Mouse (Mus musculus) olfactory bulb, adult 2 months (tissue): ENCODE measurements at regions not wholly inside any gene's neighbourhood (a gene's known extent, or its start where the extent isn't known, plus 50 kb on each side); places are given as distances from the start of the nearest gene placed in this dataset.
A peak's percentile ranks its signal among the peaks of the same experiment; 100 is the strongest.
"Not testable (repeated sequence)": the region's sequence is repeated elsewhere in the genome, so short reads cannot be mapped to it uniquely, and the experiment has no call there.

Source experiments
- H3K27ac ChIP-seq: fragments of 200-500 bp; 2 replicates; pipeline ENCODE4 v1.5.1; 2012; ENCODE audit warnings: low read depth, low read length; ENCODE audit not compliant: insufficient read depth
- H3K4me1 ChIP-seq: fragments of 200-500 bp; 2 replicates; pipeline ENCODE4 v1.6.1; 2012; ENCODE audit warnings: low read length; ENCODE audit not compliant: control insufficient read depth, insufficient read depth
- H3K4me3 ChIP-seq: fragments of 200-500 bp; 2 replicates; pipeline ENCODE4 v1.5.1; 2012; ENCODE audit warnings: mild to moderate bottlenecking, low read depth, low read length, moderate library complexity; ENCODE audit not compliant: insufficient read depth
- CTCF ChIP-seq: fragments of 200-500 bp; IDR thresholded peaks from 2 replicates; pipeline ENCODE4 v1.5.1; 2012; ENCODE audit warnings: low read depth, mild to moderate bottlenecking, low read length, moderate library complexity; ENCODE audit not compliant: insufficient read depth
- POLR2A ChIP-seq: fragments of 200-500 bp; IDR thresholded peaks from 2 replicates; pipeline ENCODE4 v1.6.1; 2012; ENCODE audit warnings: mild to moderate bottlenecking, low read depth, low read length, moderate library complexity; ENCODE audit not compliant: insufficient read depth
- WGBS: fragments of 180-500 bp; shearing (Covaris S2); methylation state at CpG from one replicate; pipeline ENCODE4 v1.1.7; 2018; 5-methylcytosine and 5-hydroxymethylcytosine counted together

DNA sequence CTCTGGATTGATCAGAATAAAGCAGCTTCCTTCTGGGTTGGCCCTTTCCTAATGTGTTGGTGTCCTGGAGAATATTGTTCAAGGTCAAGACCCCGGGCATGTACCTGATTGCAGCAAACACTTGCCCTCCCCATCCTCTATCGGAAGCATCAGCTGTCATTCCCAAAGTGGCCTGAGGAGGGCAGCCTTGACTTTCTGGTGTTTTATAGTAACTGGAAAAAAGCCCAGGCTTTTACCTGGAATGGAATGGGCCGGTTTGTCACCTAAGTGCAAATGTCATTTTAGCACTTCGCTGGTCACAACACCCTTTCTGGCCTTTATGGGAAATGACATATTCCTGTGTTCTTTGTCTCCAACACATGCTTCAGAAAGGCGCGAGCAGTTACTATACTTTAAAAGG, 395.7 kb upstream of the Igfbp7 start:
- no peak overlapping the region for H3K27ac ChIP-seq
- TF ChIP-seq CTCF = peak; percentile 48; the same call in 1 of the 2 replicates
- TF ChIP-seq POLR2A = no peak
- H3K4me3 ChIP-seq = no peak overlapping the region
- H3K4me1 ChIP-seq = no peaks in the 10 kb centered on the region
- WGBS = 39% methylated on average over 6 of the region's 6 CpGs

DNA sequence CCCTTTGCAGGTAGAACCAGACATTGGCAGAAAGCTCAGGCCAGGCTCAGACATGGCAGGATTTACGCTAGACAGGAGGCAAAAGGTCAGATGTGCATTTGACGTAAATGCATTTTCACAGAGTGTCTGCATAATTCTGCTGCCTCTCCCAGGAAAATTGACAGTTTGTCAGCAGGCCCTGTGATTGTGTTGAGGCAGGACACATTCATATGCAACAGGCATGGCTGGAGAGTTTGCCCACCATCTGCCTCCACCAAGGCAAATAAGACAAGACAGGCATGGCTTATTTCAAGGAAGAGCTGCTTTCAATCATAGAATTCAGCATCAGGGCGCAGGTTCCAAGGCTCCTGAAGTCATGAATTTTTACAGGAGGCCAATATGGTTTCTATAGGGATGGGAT, 389.1 kb upstream of the Igfbp7 start:
- 93% methylated on average over 3 of the region's 3 CpGs for WGBS
- TF ChIP-seq POLR2A = no peak

DNA sequence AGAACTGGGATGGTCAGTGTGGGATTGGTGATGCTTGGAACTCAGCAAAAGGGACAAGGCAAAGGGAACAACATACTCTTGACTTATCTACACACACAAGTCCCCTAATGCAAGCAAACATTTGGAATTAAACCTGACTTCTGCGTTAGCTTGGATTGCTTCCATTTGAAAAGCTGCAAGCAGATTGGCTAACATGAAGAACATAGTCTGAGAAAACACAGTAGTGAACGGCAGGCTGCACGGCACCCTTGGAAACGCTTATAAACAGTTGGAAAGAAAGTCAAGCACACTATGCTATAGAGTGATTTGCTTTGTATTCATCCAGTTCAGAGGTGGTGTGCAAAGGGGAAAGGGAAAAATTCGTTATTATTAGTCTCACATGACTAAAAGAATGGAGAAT, 387.9 kb upstream of the Igfbp7 start:
- 70% methylated on average over 5 of the region's 5 CpGs for WGBS
- no peaks in the 10 kb centered on the region for H3K4me1 ChIP-seq
- no peak for TF ChIP-seq POLR2A
- TF ChIP-seq CTCF = no peak
- H3K4me3 ChIP-seq = no peak overlapping the region
- no peak overlapping the region for H3K27ac ChIP-seq

More for the DNA sequence above, 389.1 kb upstream of the Igfbp7 start:
- H3K4me3 ChIP-seq = no peak overlapping the region
- no peaks in the 10 kb centered on the region for H3K4me1 ChIP-seq
- H3K27ac ChIP-seq = no peak overlapping the region

DNA sequence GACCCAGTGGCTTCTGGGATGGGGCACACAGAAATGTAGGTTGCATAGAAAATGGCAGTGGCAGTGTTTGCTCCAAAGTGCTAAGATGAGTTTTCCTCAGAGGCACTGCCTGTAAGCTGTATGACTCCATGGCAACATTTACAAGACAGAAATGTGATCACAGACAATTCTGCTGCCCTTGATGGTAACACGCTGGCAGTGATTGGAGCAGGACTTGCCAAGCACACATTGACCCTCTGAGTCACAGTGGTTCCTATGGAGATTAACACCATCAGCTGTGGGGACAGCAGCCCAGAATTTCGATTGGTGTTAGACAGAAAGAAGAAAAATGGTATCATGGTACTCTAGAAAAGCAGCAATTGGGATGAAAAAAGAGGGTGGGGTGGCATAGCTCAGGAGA, 376.1 kb upstream of the Igfbp7 start:
- Histone ChIP-seq H3K4me1 (no peaks in the 10 kb centered on the region), H3K4me3 (no peak overlapping the region), H3K27ac (no peak overlapping the region)
- TF ChIP-seq POLR2A (no peak), CTCF (no peak)
- 31% methylated on average over 2 of the region's 2 CpGs for WGBS

DNA sequence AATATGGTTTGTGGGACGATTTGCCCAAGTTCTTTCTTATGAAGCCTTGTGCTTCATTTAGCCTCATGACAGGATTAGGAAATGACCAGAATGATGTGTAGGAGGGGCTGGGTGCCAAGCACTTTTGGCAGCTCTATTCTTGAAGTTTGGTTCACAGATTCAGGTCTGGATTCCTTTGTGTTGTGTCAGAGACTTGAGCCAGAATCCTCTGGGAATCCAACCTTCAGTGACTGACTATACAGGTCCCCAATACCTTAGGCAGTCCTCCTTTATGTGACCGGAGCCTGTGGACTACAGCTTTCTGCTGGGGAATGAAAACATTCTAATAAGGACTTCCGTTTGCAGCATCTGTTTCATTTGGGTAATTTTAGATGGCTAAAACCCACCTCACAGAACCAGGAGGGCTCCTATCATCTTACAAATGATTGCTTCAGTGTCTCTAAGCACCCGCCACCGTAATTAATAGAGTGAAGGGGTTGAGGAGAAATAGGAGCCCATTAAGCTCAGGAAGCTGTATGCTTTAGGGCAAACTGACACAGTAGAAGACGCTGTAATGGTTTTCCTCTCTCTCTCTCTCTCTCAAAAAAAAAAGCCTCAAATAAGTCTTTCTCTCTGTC, 354.7 kb upstream of the Igfbp7 start:
- Histone ChIP-seq H3K4me3 (no peak overlapping the region), H3K27ac (no peak overlapping the region), H3K4me1 (no peaks in the 10 kb centered on the region)
- 39% methylated on average over 6 of the region's 6 CpGs for WGBS
- no peak for TF ChIP-seq POLR2A
- no peak for TF ChIP-seq CTCF

DNA sequence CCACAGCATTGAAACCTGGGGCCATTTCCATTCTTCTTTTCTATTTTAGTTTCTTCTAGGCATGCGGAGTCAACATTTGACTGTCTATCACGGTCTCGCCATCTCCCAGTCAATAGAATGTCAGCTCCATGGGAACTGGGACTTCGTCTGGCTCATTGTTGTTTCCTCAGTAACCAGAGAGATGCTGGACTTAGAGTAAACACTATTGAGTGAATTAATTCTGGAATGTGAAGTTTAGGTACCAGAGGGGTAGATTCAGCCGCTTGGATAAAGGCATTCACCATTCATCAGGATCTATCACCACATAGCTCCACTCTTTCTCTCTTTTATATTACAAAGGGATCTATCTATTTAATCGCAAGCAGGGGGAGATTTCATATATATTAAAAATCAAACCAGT, 354.2 kb upstream of the Igfbp7 start:
- Histone ChIP-seq H3K4me1 (no peaks in the 10 kb centered on the region), H3K27ac (no peak overlapping the region), H3K4me3 (no peak overlapping the region)
- TF ChIP-seq POLR2A (no peak), CTCF (no peak)
- 76% methylated on average over 6 of the region's 6 CpGs for WGBS

DNA sequence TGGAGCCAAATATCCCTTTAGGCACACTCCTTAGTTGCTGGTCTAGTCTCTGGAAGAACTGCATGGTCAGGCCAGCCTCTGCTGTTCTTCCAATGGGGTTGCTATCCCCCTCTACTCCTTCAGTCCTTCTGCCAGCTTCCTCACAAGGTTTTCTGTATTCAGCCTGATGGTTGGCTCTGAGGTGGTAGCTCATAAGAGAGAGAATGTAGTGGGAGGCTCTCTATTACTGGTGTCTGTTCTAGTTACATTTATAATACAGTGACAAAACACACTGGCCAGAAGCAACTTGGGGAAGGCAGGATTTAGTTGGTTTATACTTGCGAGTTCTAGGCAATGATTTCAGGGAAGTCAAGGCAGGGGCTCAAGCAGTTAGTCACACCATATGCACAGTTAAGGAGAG, 341.1 kb upstream of the Igfbp7 start:
- no peak overlapping the region for H3K4me3 ChIP-seq
- no peak overlapping the region for H3K27ac ChIP-seq
- TF ChIP-seq POLR2A (no peak), CTCF (no peak)
- H3K4me1 ChIP-seq = peaks cover 3% of the 10 kb centered on the region; the same call in 1 of the 2 replicates
- 97% methylated on average over 1 of the region's 1 CpGs for WGBS

DNA sequence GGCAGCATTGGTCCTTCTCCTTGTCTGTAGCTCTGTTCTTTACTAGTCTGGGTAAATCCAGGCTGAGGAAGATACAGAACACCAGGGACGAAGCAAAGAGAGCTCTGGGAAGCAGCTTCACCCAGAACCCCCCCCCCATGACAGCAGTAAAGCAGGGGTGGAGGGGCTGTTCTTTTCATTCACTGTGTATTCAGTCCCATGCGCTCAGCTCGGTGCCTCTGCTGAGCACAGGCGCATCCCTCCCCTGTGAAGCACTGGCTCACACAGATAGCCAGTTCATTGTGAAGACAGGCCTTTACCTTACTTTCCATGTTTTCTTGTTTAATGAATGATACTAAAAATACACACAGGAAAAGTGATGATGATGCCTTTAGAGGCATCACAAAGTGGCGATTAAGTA, 338.8 kb upstream of the Igfbp7 start:
- Histone ChIP-seq H3K4me3 (no peak overlapping the region), H3K4me1 (peaks cover 3% of the 10 kb centered on the region; the same call in 1 of the 2 replicates), H3K27ac (no peak overlapping the region)
- WGBS = 45% methylated on average over 5 of the region's 5 CpGs
- no peak for TF ChIP-seq POLR2A
- no peak for TF ChIP-seq CTCF

DNA sequence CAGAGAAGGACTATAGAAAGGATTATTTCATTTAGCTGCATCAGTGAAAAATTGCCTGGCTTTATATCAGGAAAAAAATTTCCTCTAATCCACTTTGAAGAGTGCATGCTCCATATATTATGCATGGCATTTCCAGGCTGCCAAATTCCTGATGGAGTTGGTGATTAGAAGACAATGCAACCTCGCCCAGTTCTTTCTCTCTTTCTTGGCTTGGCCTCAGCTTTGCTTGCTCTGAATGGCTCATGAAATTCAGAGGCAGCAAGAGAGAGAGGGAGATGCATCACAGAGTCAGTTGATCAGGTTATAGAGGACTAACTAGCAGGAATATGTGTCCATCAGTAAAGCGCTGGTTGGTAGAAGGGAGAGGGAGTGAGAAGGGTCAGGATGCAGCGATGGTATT, 335.6 kb upstream of the Igfbp7 start:
- Histone ChIP-seq H3K4me1 (peaks cover 3% of the 10 kb centered on the region; the same call in 1 of the 2 replicates), H3K4me3 (no peak overlapping the region), H3K27ac (no peak overlapping the region)
- WGBS = 57% methylated on average over 3 of the region's 3 CpGs
- TF ChIP-seq CTCF (no peak), POLR2A (no peak)

DNA sequence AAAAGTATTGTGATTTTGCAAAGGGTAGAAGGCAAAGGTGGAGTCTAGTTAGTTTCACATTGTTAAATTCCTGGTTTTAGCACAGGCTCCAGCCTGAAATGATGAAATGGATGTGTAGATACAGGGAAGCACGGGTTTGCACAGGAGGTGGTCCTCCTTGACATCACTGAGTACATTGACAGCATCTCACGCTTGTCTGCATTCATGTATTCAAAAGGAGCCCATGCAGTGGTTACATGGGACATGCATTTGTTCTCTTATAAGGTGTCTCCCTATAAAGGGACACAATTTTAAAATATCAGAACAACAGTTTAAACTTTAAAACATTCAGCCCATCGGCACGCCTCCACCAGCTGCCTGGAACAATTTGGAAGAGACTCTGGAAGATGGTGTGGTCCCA, 322.4 kb upstream of the Igfbp7 start:
- WGBS = 52% methylated on average over 4 of the region's 4 CpGs
- not testable (repeated sequence) for H3K4me3 ChIP-seq, H3K4me1 ChIP-seq, H3K27ac ChIP-seq
